Mouse (Mus musculus) lung, postnatal 10 days (tissue): Measurements from ENCODE around the gene Brs3.

Source experiments
- DNase-seq: peaks from one replicate; pipeline ENCODE4 v3.0.0; 2021

The Brs3 gene

GRCm38 (mm10) chrX:57042774-57043173, at the start of gene Brs3:
Gene Brs3 (plus strand): TSS chrX:57043074.
- no peak for DNase-seq

- DNase-seq, result no peak
Measured at GRCm38 (mm10) chrX:57012891-57013290, 30.0 kb upstream of the Brs3 start.

- no peak for DNase-seq
Measured at GRCm38 (mm10) chrX:57043869-57044268, 995 bp downstream of the Brs3 start.

- DNase-seq, result no peak
Measured at GRCm38 (mm10) chrX:57052848-57053173, 9.9 kb downstream of the Brs3 start.

- DNase-seq, result peak; percentile 85
Measured at GRCm38 (mm10) chrX:57053174-57053992, 10.5 kb downstream of the Brs3 start, which contains the start of gene Htatsf1. Gene Htatsf1 (plus strand): TSS chrX:57053583.

GRCm38 (mm10) chrX:57053993-57054385, 11.1 kb downstream of the Brs3 start:
- DNase-seq, result no peak

GRCm38 (mm10) chrX:57081496-57081895, 38.6 kb downstream of the Brs3 start:
- DNase-seq, result peak; percentile 23

GRCm38 (mm10) chrX:57087806-57088205, 44.9 kb downstream of the Brs3 start, which contains the start of gene Vgll1:
Gene Vgll1 (plus strand): TSS chrX:57088106.
- no peak for DNase-seq
